Mouse (Mus musculus) hematopoietic stem cell, adult 5-6 weeks (primary cell): ENCODE measurements around the gene Metap1d. TPM values are rescaled to one million over a fixed set of nuclear protein-coding genes. Genes with fewer than 3 reads are reported as not detected.

Experiments used
- ATAC-seq, 2 experiments: fragments of 125-278 bp in 1 of 2; replicated peaks in 1 of 2; 2 replicates each; pipeline ENCODE4 v1.8.0; 2016 to 2017; ENCODE audit warnings: inconsistent platforms in 2 of 2, mild to moderate bottlenecking in 2 of 2, moderate number of reproducible peaks in 2 of 2, low read depth in 1 of 2, moderate TSS enrichment in 1 of 2; ENCODE audit not compliant: low FRiP score in 2 of 2, poor library complexity in 2 of 2, severe bottlenecking in 2 of 2, insufficient read depth in 1 of 2, low TSS enrichment in 1 of 2
- total RNA-seq: library from RNA; stranded (forward); fragments of 172-1452, 232-1000 nt; gene quantifications from 2 replicates; pipeline ENCODE4 v1.2.3, GENCODE M21; 2017

Gene Metap1d
- total RNA-seq, 1 experiment from 2014 or later, result 51.5 TPM

- ATAC-seq, result peak in 1 of 2 experiments; percentile 25; a peak in 1 of 4 replicates
These were observed 58.1 kb downstream of the Metap1d start for GRCm38 (mm10) chr2:71511209-71511608.

- no peak for ATAC-seq
These were observed 59.2 kb downstream of the Metap1d start for GRCm38 (mm10) chr2:71512326-71512725.

- ATAC-seq, result no peak
These were observed 63.9 kb downstream of the Metap1d start for GRCm38 (mm10) chr2:71516995-71517394.

GRCm38 (mm10) chr2:71517466-71518099 lies 64.5 kb downstream of the Metap1d start:
- no peak for ATAC-seq

GRCm38 (mm10) chr2:71522871-71523270 lies 69.8 kb downstream of the Metap1d start:
- 0 out of 4 replicates have a peak, but pooled peaks of 1 of the 2 experiments have one; percentile 46 for ATAC-seq

- no peak for ATAC-seq
These were observed 70.4 kb downstream of the Metap1d start for GRCm38 (mm10) chr2:71523431-71523830.

GRCm38 (mm10) chr2:71524763-71525162 lies 71.7 kb downstream of the Metap1d start:
- ATAC-seq, result no peak

- no peak for ATAC-seq
These were observed 73.7 kb downstream of the Metap1d start for GRCm38 (mm10) chr2:71526595-71527322.

GRCm38 (mm10) chr2:71527323-71528013 lies 74.4 kb downstream of the Metap1d start:
- no peak for ATAC-seq

GRCm38 (mm10) chr2:71528014-71528713 lies 75.1 kb downstream of the Metap1d start, which contains the start of gene Dlx1:
TSS of gene Dlx1 (plus strand) at chr2:71528113.
- no peak for ATAC-seq

- no peak for ATAC-seq
These were observed 75.8 kb downstream of the Metap1d start for GRCm38 (mm10) chr2:71528714-71529510.

- peak; percentile 33 to 49; a peak in 3 of 4 replicates for ATAC-seq
These were observed 76.7 kb downstream of the Metap1d start for GRCm38 (mm10) chr2:71529511-71530351.

- ATAC-seq, result no peak
These were observed 77.5 kb downstream of the Metap1d start for GRCm38 (mm10) chr2:71530391-71531123.

- ATAC-seq, result no peak
These were observed 78.1 kb downstream of the Metap1d start for GRCm38 (mm10) chr2:71531124-71531590.
